Mouse (Mus musculus) neural tube, embryonic 15.5 days (tissue): ENCODE measurements at regions not wholly inside any gene's neighbourhood (a gene's known extent, or its start where the extent isn't known, plus 50 kb on each side); places are given as distances from the start of the nearest gene placed in this dataset.
A peak's percentile ranks its signal among the peaks of the same experiment; 100 is the strongest.

Experiments used
- ATAC-seq: fragments of 200-750 bp; cut with Nextera tagmentation; 2 replicates; pipeline ENCODE4 v1.8.0; 2017; ENCODE audit warnings: mild to moderate bottlenecking, moderate TSS enrichment, moderate library complexity; ENCODE audit not compliant: low FRiP score
- H3K27ac ChIP-seq: fragments of 300-500 bp; sonication (generic); replicated peaks from 2 replicates; pipeline ENCODE4 v1.5.1; 2015; ENCODE audit warnings: mild to moderate bottlenecking, inconsistent platforms
- H3K27me3 ChIP-seq: fragments of 300-500 bp; sonication (generic); replicated peaks from 2 replicates; pipeline ENCODE4 v1.6.1; 2015; ENCODE audit warnings: inconsistent platforms
- H3K36me3 ChIP-seq: fragments of 300-500 bp; sonication (generic); 2 replicates; pipeline ENCODE4 v1.6.1; 2015; ENCODE audit warnings: inconsistent platforms
- H3K4me1 ChIP-seq: fragments of 300-500 bp; sonication (generic); 2 replicates; pipeline ENCODE4 v1.6.1; 2015; ENCODE audit warnings: inconsistent platforms
- H3K4me2 ChIP-seq: fragments of 300-500 bp; sonication (generic); 2 replicates; pipeline ENCODE4 v1.6.1; 2015; ENCODE audit warnings: inconsistent platforms, mild to moderate bottlenecking, moderate library complexity
- H3K4me3 ChIP-seq: fragments of 300-500 bp; sonication (generic); replicated peaks from 2 replicates; pipeline ENCODE4 v1.5.1; 2015; ENCODE audit warnings: mild to moderate bottlenecking, inconsistent platforms
- H3K9ac ChIP-seq: fragments of 300-500 bp; sonication (generic); replicated peaks from 2 replicates; pipeline ENCODE4 v1.6.1; 2015; ENCODE audit warnings: mild to moderate bottlenecking, inconsistent platforms
- H3K9me3 ChIP-seq: fragments of 300-500 bp; sonication (generic); replicated peaks from 2 replicates; pipeline ENCODE4 v1.6.1; 2016; ENCODE audit warnings: inconsistent platforms
- WGBS: fragments of 180-500 bp; shearing (Covaris S2); methylation state at CpG from one replicate; pipeline ENCODE4 v1.1.7; 2015; ENCODE audit warnings: mixed read lengths; 5-methylcytosine and 5-hydroxymethylcytosine counted together

GRCm38 (mm10) chr9:46760247-46760646 is 238.3 kb upstream of the Gm4791 start:
- Histone ChIP-seq H3K9ac (no peak overlapping the region), H3K27ac (no peak overlapping the region), H3K9me3 (no peaks in the 10 kb centered on the region), H3K4me3 (no peak overlapping the region), H3K4me1 (no peaks in the 10 kb centered on the region), H3K4me2 (no peak overlapping the region), H3K36me3 (no peaks in the 10 kb centered on the region), H3K27me3 (no peaks in the 10 kb centered on the region)
- WGBS = 72% methylated on average over 4 of the region's 4 CpGs
- ATAC-seq = no peak

- WGBS = 63% methylated on average over 6 of the region's 6 CpGs
- Histone ChIP-seq H3K9me3 (no peaks in the 10 kb centered on the region), H3K27ac (0 out of 2 replicates have a peak overlapping the region, but pooled peaks have one; percentile 30), H3K4me2 (no peak overlapping the region), H3K4me3 (no peak overlapping the region), H3K4me1 (no peaks in the 10 kb centered on the region; the same call in 1 of the 2 replicates), H3K36me3 (no peaks in the 10 kb centered on the region), H3K27me3 (no peaks in the 10 kb centered on the region), H3K9ac (no peak overlapping the region)
- ATAC-seq = peak; percentile 76; the same call in 1 of the 2 replicates
Measured at GRCm38 (mm10) chr9:46757005-46757672, 241.4 kb upstream of the Gm4791 start.

GRCm38 (mm10) chr9:46751981-46752380 is 246.6 kb upstream of the Gm4791 start:
- Histone ChIP-seq H3K9me3 (no peaks in the 10 kb centered on the region), H3K27ac (no peak overlapping the region), H3K27me3 (no peaks in the 10 kb centered on the region; the same call in 1 of the 2 replicates), H3K4me2 (no peak overlapping the region), H3K9ac (no peak overlapping the region), H3K4me3 (no peak overlapping the region), H3K36me3 (no peaks in the 10 kb centered on the region), H3K4me1 (peaks cover 7% of the 10 kb centered on the region)
- WGBS = 42% methylated on average over 5 of the region's 5 CpGs
- no peak for ATAC-seq

GRCm38 (mm10) chr9:46749441-46749840 is 249.1 kb upstream of the Gm4791 start:
- H3K4me3 ChIP-seq = no peak overlapping the region
- WGBS = 61% methylated on average over 6 of the region's 6 CpGs
- H3K27me3 ChIP-seq = peaks cover 4% of the 10 kb centered on the region; the same call in 1 of the 2 replicates
- no peaks in the 10 kb centered on the region for H3K36me3 ChIP-seq
- no peak overlapping the region for H3K9ac ChIP-seq
- H3K4me2 ChIP-seq = no peak overlapping the region
- H3K4me1 ChIP-seq = peaks cover 7% of the 10 kb centered on the region
- H3K9me3 ChIP-seq = no peaks in the 10 kb centered on the region
- ATAC-seq = no peak
- H3K27ac ChIP-seq = no peak overlapping the region

DNA sequence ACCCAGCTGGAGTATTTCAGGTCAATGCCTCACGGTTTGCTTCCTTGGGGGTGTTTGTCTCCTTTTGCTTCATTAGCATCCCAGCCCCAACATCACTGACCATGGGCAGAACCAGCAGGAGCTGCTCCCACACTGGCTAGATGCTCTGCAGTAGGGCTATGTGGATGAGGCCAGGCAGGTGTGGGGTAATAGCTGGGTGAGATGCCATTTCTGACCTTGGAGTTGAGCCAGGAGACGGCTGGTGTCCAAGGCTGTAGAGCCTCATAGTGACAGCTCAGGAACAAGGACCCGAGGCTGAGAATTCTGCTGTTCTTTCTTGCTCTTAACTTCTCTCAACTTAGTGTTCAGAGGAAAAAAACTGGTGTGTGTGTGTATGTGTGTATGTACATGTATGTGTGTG is 252.3 kb upstream of the Gm4791 start:
- 81% methylated on average over 3 of the region's 3 CpGs for WGBS
- Histone ChIP-seq H3K9me3 (no peaks in the 10 kb centered on the region), H3K27me3 (peaks cover 4% of the 10 kb centered on the region; the same call in 1 of the 2 replicates), H3K4me3 (no peak overlapping the region), H3K9ac (no peak overlapping the region), H3K36me3 (no peaks in the 10 kb centered on the region), H3K4me1 (peaks cover 4% of the 10 kb centered on the region; the same call in 1 of the 2 replicates), H3K27ac (no peak overlapping the region), H3K4me2 (no peak overlapping the region)
- no peak for ATAC-seq

GRCm38 (mm10) chr9:46740496-46740895 is 258.0 kb upstream of the Gm4791 start:
- Histone ChIP-seq H3K4me2 (no peak overlapping the region), H3K4me3 (no peak overlapping the region), H3K36me3 (no peaks in the 10 kb centered on the region), H3K9ac (no peak overlapping the region), H3K27ac (no peak overlapping the region), H3K27me3 (peaks cover 3% of the 10 kb centered on the region; the same call in 1 of the 2 replicates), H3K4me1 (peaks cover 15% of the 10 kb centered on the region), H3K9me3 (no peaks in the 10 kb centered on the region)
- WGBS = 76% methylated on average over 4 of the region's 4 CpGs
- no peak for ATAC-seq

- Histone ChIP-seq H3K36me3 (no peaks in the 10 kb centered on the region), H3K4me1 (peaks cover 15% of the 10 kb centered on the region), H3K4me2 (no peak overlapping the region), H3K27ac (no peak overlapping the region), H3K9ac (no peak overlapping the region), H3K27me3 (peaks cover 3% of the 10 kb centered on the region; the same call in 1 of the 2 replicates), H3K9me3 (no peaks in the 10 kb centered on the region), H3K4me3 (no peak overlapping the region)
- 63% methylated on average over 3 of the region's 3 CpGs for WGBS
- no peak for ATAC-seq
Measured at GRCm38 (mm10) chr9:46739341-46739740, 259.2 kb upstream of the Gm4791 start.

GRCm38 (mm10) chr9:46738634-46739033 is 259.9 kb upstream of the Gm4791 start:
- no peak overlapping the region for H3K9ac ChIP-seq
- peaks cover 3% of the 10 kb centered on the region; the same call in 1 of the 2 replicates for H3K27me3 ChIP-seq
- 24% methylated on average over 3 of the region's 3 CpGs for WGBS
- H3K4me1 ChIP-seq = peaks cover 15% of the 10 kb centered on the region
- ATAC-seq = no peak
- H3K4me2 ChIP-seq = no peak overlapping the region
- no peak overlapping the region for H3K27ac ChIP-seq
- H3K36me3 ChIP-seq = no peaks in the 10 kb centered on the region
- H3K4me3 ChIP-seq = no peak overlapping the region
- H3K9me3 ChIP-seq = no peaks in the 10 kb centered on the region

GRCm38 (mm10) chr9:46738056-46738455 is 260.5 kb upstream of the Gm4791 start:
- Histone ChIP-seq H3K9ac (no peak overlapping the region), H3K36me3 (no peaks in the 10 kb centered on the region), H3K27ac (no peak overlapping the region), H3K9me3 (no peaks in the 10 kb centered on the region), H3K4me1 (peaks cover 15% of the 10 kb centered on the region), H3K27me3 (peaks cover 3% of the 10 kb centered on the region; the same call in 1 of the 2 replicates), H3K4me2 (no peak overlapping the region), H3K4me3 (no peak overlapping the region)
- ATAC-seq = no peak
- WGBS = 50% methylated on average over 4 of the region's 4 CpGs

GRCm38 (mm10) chr9:46737446-46737845 is 261.1 kb upstream of the Gm4791 start:
- no peaks in the 10 kb centered on the region for H3K36me3 ChIP-seq
- no peak overlapping the region for H3K4me2 ChIP-seq
- H3K27ac ChIP-seq = no peak overlapping the region
- ATAC-seq = no peak
- peaks cover 3% of the 10 kb centered on the region; the same call in 1 of the 2 replicates for H3K27me3 ChIP-seq
- H3K9ac ChIP-seq = no peak overlapping the region
- 28% methylated on average over 3 of the region's 3 CpGs for WGBS
- no peak overlapping the region for H3K4me3 ChIP-seq
- H3K4me1 ChIP-seq = peaks cover 15% of the 10 kb centered on the region
- H3K9me3 ChIP-seq = no peaks in the 10 kb centered on the region

GRCm38 (mm10) chr9:46736232-46736631 is 262.3 kb upstream of the Gm4791 start:
- no peak overlapping the region for H3K27ac ChIP-seq
- no peak for ATAC-seq
- H3K4me3 ChIP-seq = no peak overlapping the region
- H3K27me3 ChIP-seq = peaks cover 3% of the 10 kb centered on the region; the same call in 1 of the 2 replicates
- no peak overlapping the region for H3K9ac ChIP-seq
- H3K4me2 ChIP-seq = no peak overlapping the region
- H3K4me1 ChIP-seq = peaks cover 15% of the 10 kb centered on the region
- H3K9me3 ChIP-seq = no peaks in the 10 kb centered on the region
- H3K36me3 ChIP-seq = no peaks in the 10 kb centered on the region

DNA sequence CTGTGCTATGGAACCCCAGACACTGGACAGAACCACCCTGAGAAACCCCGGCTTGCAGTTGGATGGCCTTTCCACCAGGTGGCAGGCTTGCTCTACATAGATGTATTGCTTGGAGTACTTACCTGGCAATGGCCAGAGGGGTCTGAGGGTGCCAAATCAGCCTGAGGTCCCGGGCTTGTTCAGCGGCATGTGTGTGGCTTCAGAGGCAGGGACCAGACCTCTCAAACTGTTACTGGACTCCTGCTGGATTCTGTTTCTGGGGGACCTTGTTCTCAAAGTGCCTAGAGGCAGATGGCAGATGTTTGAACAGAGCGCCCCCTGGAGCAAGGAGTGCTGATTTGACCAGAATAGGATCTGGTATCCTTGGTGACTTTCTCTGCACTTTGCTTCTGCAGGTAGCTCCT is 262.9 kb upstream of the Gm4791 start:
- Histone ChIP-seq H3K4me1 (peaks cover 15% of the 10 kb centered on the region), H3K4me3 (no peak overlapping the region), H3K9ac (no peak overlapping the region), H3K36me3 (no peaks in the 10 kb centered on the region), H3K27me3 (peaks cover 3% of the 10 kb centered on the region; the same call in 1 of the 2 replicates), H3K27ac (no peak overlapping the region), H3K4me2 (no peak overlapping the region), H3K9me3 (no peaks in the 10 kb centered on the region)
- ATAC-seq = peak; percentile 68; the same call in 1 of the 2 replicates
- 7% methylated on average over 4 of the region's 4 CpGs for WGBS
